ENCODE assay signal across 25 mouse cellular contexts in genomic region chr2:9395379-9395999, GRCm38 (mm10).
"Had no signal": no experiment of that assay in that cellular context is flagged by ENCODE, and none has a peak within 500 bp of the region (broad histone marks: within the 10 kb centered on the region; RNA-seq: fewer than 3 reads in every experiment).

No protein-coding gene starts in this region.

- H3K4me2 ChIP-seq: heart, embryonic 12.5 days; hindbrain, embryonic 12.5 days; hindbrain, embryonic 14.5 days; limb, embryonic 13.5 days; limb, embryonic 15.5 days; liver, embryonic 12.5 days had no signal

- H3K4me1 ChIP-seq: heart, embryonic 10.5 days; heart, embryonic 12.5 days; hindbrain, embryonic 10.5 days; hindbrain, embryonic 12.5 days; limb, embryonic 13.5 days; limb, embryonic 15.5 days; liver, embryonic 12.5 days had no signal

- H3K36me3 ChIP-seq: heart, embryonic 10.5 days; heart, embryonic 12.5 days; hindbrain, embryonic 10.5 days; hindbrain, embryonic 12.5 days; limb, embryonic 13.5 days; limb, embryonic 15.5 days; liver, embryonic 12.5 days had no signal

- H3K27ac ChIP-seq: gastrocnemius, adult 2 months; heart, embryonic 10.5 days; hindbrain, embryonic 10.5 days; hindbrain, embryonic 12.5 days; hindbrain, embryonic 14.5 days; limb, embryonic 13.5 days; limb, embryonic 15.5 days; liver, embryonic 12.5 days; liver, embryonic 14.5 days had no signal

- ATAC-seq: hindbrain, embryonic 16.5 days; inflammation-experienced regulatory T-cells, adult 6 months; liver, embryonic 12.5 days had no signal

- H3K9me3 ChIP-seq: heart, embryonic 10.5 days; heart, embryonic 12.5 days; hindbrain, embryonic 10.5 days; hindbrain, embryonic 12.5 days; limb, embryonic 13.5 days; limb, embryonic 15.5 days; liver, embryonic 12.5 days had no signal

- DNase-seq: gastrocnemius, adult 2 months; gastrocnemius, postnatal 10 days; gastrocnemius, postnatal 25 days; heart, adult 11 months; heart, postnatal 10 days; heart, postnatal 4 days; kidney, adult 18-20 months; kidney, adult 8-10 months; kidney, postnatal 10 days; kidney, postnatal 25 days; kidney, postnatal 4 days; layer of hippocampus, adult 9-11 months; layer of hippocampus, postnatal 36 days; left cerebral cortex, postnatal 4 days had no signal

- H3K4me3 ChIP-seq: gastrocnemius, adult 2 months; heart, embryonic 10.5 days; heart, embryonic 12.5 days; hindbrain, embryonic 10.5 days; hindbrain, embryonic 12.5 days; limb, embryonic 13.5 days; limb, embryonic 15.5 days; liver, embryonic 12.5 days had no signal

- H3K9ac ChIP-seq: heart, embryonic 12.5 days; hindbrain, embryonic 12.5 days; hindbrain, embryonic 14.5 days; limb, embryonic 13.5 days; limb, embryonic 15.5 days; liver, embryonic 12.5 days; liver, embryonic 14.5 days had no signal

- H3K27me3 ChIP-seq: heart, embryonic 12.5 days; hindbrain, embryonic 12.5 days; limb, embryonic 13.5 days; limb, embryonic 15.5 days; liver, embryonic 12.5 days had no signal
